ENCODE assay signal across 8 mouse cellular contexts in the genomic region with DNA sequence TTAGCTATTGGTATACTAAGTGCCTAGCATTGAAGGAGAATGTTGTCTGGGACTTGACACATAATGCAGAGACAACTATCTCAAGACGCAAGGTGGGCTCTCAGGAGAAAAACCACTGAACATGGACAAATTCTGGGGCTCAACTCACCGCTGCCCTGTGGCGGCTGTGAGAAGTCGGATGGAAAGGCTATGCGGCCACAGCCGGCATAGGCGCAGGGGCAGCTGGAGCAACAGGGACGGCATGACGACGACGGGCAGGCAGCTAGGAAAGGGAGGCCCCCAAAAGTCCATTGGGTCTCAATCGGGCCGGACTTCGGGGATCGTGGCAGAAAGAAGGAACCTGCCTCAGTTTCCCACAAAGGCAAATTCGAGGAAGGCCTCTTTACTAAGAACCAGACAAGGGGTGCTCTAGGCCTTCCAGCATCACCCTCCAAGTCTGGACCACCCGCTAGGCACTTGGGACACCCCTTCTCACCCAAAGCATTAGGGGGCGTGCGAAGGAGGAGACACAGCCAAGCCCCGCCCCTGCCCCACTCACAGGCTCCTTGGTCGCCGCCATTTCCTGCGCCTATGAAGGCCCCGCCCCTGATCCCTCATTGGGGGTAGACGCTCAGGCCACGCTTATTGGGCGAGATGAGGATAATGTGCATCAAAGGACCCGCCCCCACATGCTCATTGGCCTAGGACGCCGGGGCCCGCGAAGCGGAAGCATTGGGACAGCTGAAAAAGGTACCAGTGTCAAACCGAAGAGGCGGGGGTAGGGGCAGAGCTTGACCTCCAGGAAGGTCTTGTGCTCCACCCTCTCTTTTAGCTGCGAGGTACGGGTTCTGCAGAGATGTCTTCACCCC. TPM values are rescaled to one million over a fixed set of nuclear protein-coding genes. Genes with fewer than 3 reads are reported as not detected.
DNase-seq lines count a peak whose midpoint lies in the region; ATAC-seq and TF ChIP-seq lines count a peak whose summit lies in the region.

A gene (minus strand): TSS at position 562 of the 848 bp plus-strand sequence.

- H3K4me3 ChIP-seq in MEL (ENCODE audit: control insufficient read depth in 1 of 2, insufficient read depth in 1 of 2, low read depth in 2 of 2, low read length in 2 of 2), result peak within 1 kb of the TSS; percentile 75 to 97
- H3K4me3 ChIP-seq in cerebellum, adult 2 months (replicated peaks; ENCODE audit: insufficient read depth, low read depth, low read length), result peak within 1 kb of the TSS; percentile 94
- peak within 1 kb of the TSS; percentile 52 for H3K4me3 ChIP-seq in forebrain, postnatal 0 days (ENCODE audit: low read depth, low read length)
- H3K4me3 ChIP-seq in lung, embryonic 16.5 days (ENCODE audit: low read length), result peak within 1 kb of the TSS; percentile 62

- no peak for TF ChIP-seq RAD21 in MEL (IDR thresholded peaks at IDR 0.05; ENCODE audit: low read depth, low read length)

- TF ChIP-seq CTCF in MEL (IDR thresholded peaks at IDR 0.05 in 2 of 3, conservative IDR thresholded peaks at IDR 0.05 in 1 of 3; ENCODE audit: control insufficient read depth in 1 of 3, insufficient read depth in 1 of 3, low read depth in 2 of 3, low read length in 3 of 3, poor library complexity in 1 of 3, severe bottlenecking in 1 of 3), result peak in 1 of 3 experiments; percentile 3; a peak in 1 of 6 replicates
- TF ChIP-seq CTCF in cerebellum, adult 2 months (IDR thresholded peaks at IDR 0.05; ENCODE audit: borderline replicate concordance, insufficient read depth, low read depth, low read length), result no peak
- no peak for TF ChIP-seq CTCF in forebrain, postnatal 0 days (IDR thresholded peaks at IDR 0.05; ENCODE audit: low read depth)

- peak within 1 kb of the TSS; percentile 80 for H3K9ac ChIP-seq in MEL (ENCODE audit: control insufficient read depth, low read depth, low read length, poor library complexity, severe bottlenecking)
- peak within 1 kb of the TSS; percentile 55 for H3K9ac ChIP-seq in forebrain, postnatal 0 days
- H3K9ac ChIP-seq in lung, embryonic 16.5 days (ENCODE audit: low read length), result peak within 1 kb of the TSS; percentile 79

- peak; percentile 20 to 81; a peak in 2 of 4 replicates for TF ChIP-seq POLR2A in MEL (IDR thresholded peaks at IDR 0.05; ENCODE audit: control insufficient read depth in 1 of 2, insufficient read depth in 1 of 2, low read depth in 1 of 2, low read length in 2 of 2, poor library complexity in 1 of 2)
- TF ChIP-seq POLR2A in cerebellum, adult 2 months (IDR thresholded peaks at IDR 0.05; ENCODE audit: borderline replicate concordance, insufficient read depth, low read length), result peak; percentile 28; the same call in 1 of the 2 replicates

- WGBS in cerebellum, adult 2 months, result under 1% methylated on average over 37 of the region's 37 CpGs
- WGBS in forebrain, postnatal 0 days, result 1% methylated on average over 37 of the region's 37 CpGs
- 2% methylated on average over 37 of the region's 37 CpGs for WGBS in lung, embryonic 16.5 days

- peak; percentile 99 for DNase-seq in MEL (ENCODE audit: low read depth, low spot score)
- peak; percentile 94 to 96 for DNase-seq in cerebellum, adult 2 months
- DNase-seq in forebrain, postnatal 0 days, result peak; percentile 96
- peak; percentile 97 for DNase-seq in heart, postnatal 4 days
- peak; percentile 89 for DNase-seq in layer of hippocampus, adult 9-10 months (ENCODE audit: low spot score)
- DNase-seq in ovary, postnatal 10 days (ENCODE audit: low spot score), result peak; percentile 80
- DNase-seq in thymus, postnatal 10 days (ENCODE audit: low spot score in 2 of 2), result peak; percentile 97 to 99

- H3K27me3 ChIP-seq in MEL (ENCODE audit: control insufficient read depth in 1 of 2, insufficient read depth in 2 of 2, low read length in 2 of 2), result no peaks in the 10 kb centered on the region
- no peaks in the 10 kb centered on the region for H3K27me3 ChIP-seq in cerebellum, adult 2 months (ENCODE audit: control insufficient read depth, insufficient read depth, low read length)
- no peaks in the 10 kb centered on the region for H3K27me3 ChIP-seq in forebrain, postnatal 0 days (ENCODE audit: insufficient read depth, low read length)
- no peaks in the 10 kb centered on the region for H3K27me3 ChIP-seq in lung, embryonic 16.5 days (ENCODE audit: control insufficient read depth, insufficient read depth, low read depth, low read length)

- H3K27ac ChIP-seq in MEL (ENCODE audit: control insufficient read depth, low read depth, low read length), result peak within 1 kb of the TSS; percentile 25
- peak within 1 kb of the TSS; percentile 17; the same call in 1 of the 2 replicates for H3K27ac ChIP-seq in cerebellum, adult 2 months (ENCODE audit: insufficient read depth, low read length)
- H3K27ac ChIP-seq in forebrain, postnatal 0 days (ENCODE audit: low read depth, low read length), result 0 out of 2 replicates have a peak within 1 kb of the TSS, but pooled peaks have one; percentile 17
- peak within 1 kb of the TSS; percentile 71; the same call in 1 of the 2 replicates for H3K27ac ChIP-seq in lung, embryonic 16.5 days (ENCODE audit: low read length)

- ATAC-seq in forebrain, postnatal 0 days, result peak; percentile 97
- ATAC-seq in lung, embryonic 16.5 days (ENCODE audit: low read depth), result peak; percentile 94

- H3K9me3 ChIP-seq in MEL (replicated peaks; ENCODE audit: insufficient read depth, low read length), result no peaks in the 10 kb centered on the region
- H3K9me3 ChIP-seq in forebrain, postnatal 0 days (ENCODE audit: low read length), result no peaks in the 10 kb centered on the region
- no peaks in the 10 kb centered on the region for H3K9me3 ChIP-seq in lung, embryonic 16.5 days (ENCODE audit: control insufficient read depth, low read length)

- H3K4me1 ChIP-seq in MEL (ENCODE audit: control insufficient read depth in 1 of 2, insufficient read depth in 2 of 2, low read length in 2 of 2), result peaks cover 7 to 28% of the 10 kb centered on the region in 2 experiments; a peak in 3 of 4 replicates
- H3K4me1 ChIP-seq in cerebellum, adult 2 months (ENCODE audit: control insufficient read depth, insufficient read depth, low read length), result peaks cover 12% of the 10 kb centered on the region
- peaks cover 18% of the 10 kb centered on the region for H3K4me1 ChIP-seq in forebrain, postnatal 0 days (ENCODE audit: insufficient read depth)
- H3K4me1 ChIP-seq in lung, embryonic 16.5 days (replicated peaks; ENCODE audit: control insufficient read depth, insufficient read depth, low read length), result peaks cover 33% of the 10 kb centered on the region

- peaks cover 5% of the 10 kb centered on the region; the same call in 1 of the 2 replicates for H3K79me2 ChIP-seq in MEL (ENCODE audit: control insufficient read depth, insufficient read depth, low read length, poor library complexity)

- peak within 1 kb of the TSS; percentile 96 for H3K4me2 ChIP-seq in forebrain, postnatal 0 days (ENCODE audit: low read depth)
- H3K4me2 ChIP-seq in lung, embryonic 16.5 days (ENCODE audit: low read depth, low read length), result peak within 1 kb of the TSS; percentile 98

- 0 out of 4 replicates have a peak, but pooled peaks cover 0 to 2% of the 10 kb centered on the region in 2 experiments for H3K36me3 ChIP-seq in MEL (ENCODE audit: control insufficient read depth in 1 of 2, insufficient read depth in 2 of 2, low read length in 2 of 2)
- no peaks in the 10 kb centered on the region for H3K36me3 ChIP-seq in forebrain, postnatal 0 days (ENCODE audit: insufficient read depth)
- H3K36me3 ChIP-seq in lung, embryonic 16.5 days (ENCODE audit: control insufficient read depth, insufficient read depth, low read length), result no peaks in the 10 kb centered on the region

- TF ChIP-seq EP300 in MEL (IDR thresholded peaks at IDR 0.05; ENCODE audit: low read depth in 1 of 2, low read length in 2 of 2), result no peak

TF ChIP-seq in MEL, 35 proteins besides CTCF, POLR2A, EP300 and RAD21 (continues in another document):
- TF ChIP-seq ELF1 (IDR thresholded peaks at IDR 0.05; ENCODE audit: low read depth, low read length), result peak; percentile 87
- TF ChIP-seq GABPA (IDR thresholded peaks at IDR 0.05; ENCODE audit: low read depth, low read length), result no peak
- TF ChIP-seq NELFE (IDR thresholded peaks at IDR 0.05; ENCODE audit: low read depth, low read length), result peak; percentile 59; the same call in 1 of the 2 replicates
- no peak for TF ChIP-seq POLR2AphosphoS5 (IDR thresholded peaks at IDR 0.05; ENCODE audit: borderline replicate concordance, low read depth, low read length)
- no peak; the same call in 1 of the 2 replicates for TF ChIP-seq POLR2AphosphoS2 (IDR thresholded peaks at IDR 0.05; ENCODE audit: low read length)
- 0 out of 2 replicates have a peak, but pooled peaks have one; percentile 32 for TF ChIP-seq MYC (IDR thresholded peaks at IDR 0.05; ENCODE audit: low read depth, low read length)
- TF ChIP-seq SMC3 (IDR thresholded peaks at IDR 0.05; ENCODE audit: low read depth, low read length), result no peak
- TF ChIP-seq ZC3H11A (IDR thresholded peaks at IDR 0.05; ENCODE audit: low read depth, low read length), result no peak
- TF ChIP-seq CHD1 (IDR thresholded peaks at IDR 0.05; ENCODE audit: low read depth, low read length), result 0 out of 2 replicates have a peak, but pooled peaks have one; percentile 40
- TF ChIP-seq BHLHE40 (IDR thresholded peaks at IDR 0.05; ENCODE audit: borderline replicate concordance, low read depth, low read length), result no peak
- TF ChIP-seq MXI1 (IDR thresholded peaks at IDR 0.05; ENCODE audit: low read depth, low read length), result peak; percentile 81
- TF ChIP-seq NRF1 (IDR thresholded peaks at IDR 0.05; ENCODE audit: insufficient read depth, low read depth, low read length, poor library complexity, severe bottlenecking), result peak; percentile 46; the same call in 1 of the 2 replicates
- TF ChIP-seq TBP (IDR thresholded peaks at IDR 0.05; ENCODE audit: low read depth, low read length), result peak; percentile 44; the same call in 1 of the 2 replicates
- 0 out of 2 replicates have a peak, but pooled peaks have one; percentile 33 for TF ChIP-seq USF1 (IDR thresholded peaks at IDR 0.05; ENCODE audit: low read depth, low read length)
- TF ChIP-seq TAL1 (IDR thresholded peaks at IDR 0.05; ENCODE audit: low read length), result no peak
- no peak for TF ChIP-seq GATA1 (IDR thresholded peaks at IDR 0.05; ENCODE audit: low read depth, low read length)
- TF ChIP-seq MAZ (IDR thresholded peaks at IDR 0.05; ENCODE audit: low read depth, low read length), result no peak; the same call in 1 of the 2 replicates
- no peak for TF ChIP-seq JUND (IDR thresholded peaks at IDR 0.05; ENCODE audit: low read depth, low read length)

RNA-seq across cellular contexts. Expression of the gene that starts here (rescaled TPM):
- total RNA-seq in MEL (2012; rRNA removed), result 3.2 and 4.2 TPM in 2 replicates
- 10 to 100 TPM in 1 of 2 experiments, not detected in 1; 12.9 TPM for polyA plus RNA-seq in MEL (2012; ENCODE audit: insufficient read depth in 1 of 2, insufficient read length in 2 of 2, low read depth in 1 of 2, low replicate concordance in 2 of 2, missing spikeins in 1 of 2)
- polyA plus RNA-seq in cerebellum, adult 2 months (2012; rRNA removed), result 63.6 and 66.4 TPM in 2 replicates
- total RNA-seq in forebrain, postnatal 0 days (2014; rRNA removed), result 15.1 and 20.2 TPM in 2 replicates
- 20.7 and 24.8 TPM in 2 replicates for polyA plus RNA-seq in forebrain, postnatal 0 days (2015; fragmentation: Nextera tagmentation; extraction: Ambion mirVana)
- 10 to 100 TPM; 48.7 to 49.2 TPM for total RNA-seq in heart, postnatal 4 days (2021)
- polyA plus RNA-seq in lung, embryonic 16.5 days (2015; fragmentation: Nextera tagmentation; extraction: Ambion mirVana), result 26.4 and 30.3 TPM in 2 replicates

Comparison
In these comparisons a context has a peak if more than half of its experiments do, and no peak if none do; other contexts are left out.
1. Peak in every context shown above with its lines: DNase-seq, ATAC-seq, H3K4me3 ChIP-seq and H3K27ac ChIP-seq.
2. H3K27ac ChIP-seq: peak in every context shown above with its lines; median percentile 71 in lung, embryonic 16.5 days; 25 in MEL; 17 in cerebellum, adult 2 months; 17 in forebrain, postnatal 0 days.